Mouse (Mus musculus) layer of hippocampus, adult 8-10 months (tissue): ENCODE measurements at regions not wholly inside any gene's neighbourhood (a gene's known extent, or its start where the extent isn't known, plus 50 kb on each side); places are given as distances from the start of the nearest gene placed in this dataset.

ENCODE experiments used
- DNase-seq, 2 experiments: peaks; one replicate each; pipeline ENCODE4 v3.0.0; 2022; ENCODE audit warnings: low spot score in 2 of 2

- no peak for DNase-seq
Observed at GRCm38 (mm10) chr2:77358176-77358575, 77.8 kb upstream of the Sestd1 start.

DNA sequence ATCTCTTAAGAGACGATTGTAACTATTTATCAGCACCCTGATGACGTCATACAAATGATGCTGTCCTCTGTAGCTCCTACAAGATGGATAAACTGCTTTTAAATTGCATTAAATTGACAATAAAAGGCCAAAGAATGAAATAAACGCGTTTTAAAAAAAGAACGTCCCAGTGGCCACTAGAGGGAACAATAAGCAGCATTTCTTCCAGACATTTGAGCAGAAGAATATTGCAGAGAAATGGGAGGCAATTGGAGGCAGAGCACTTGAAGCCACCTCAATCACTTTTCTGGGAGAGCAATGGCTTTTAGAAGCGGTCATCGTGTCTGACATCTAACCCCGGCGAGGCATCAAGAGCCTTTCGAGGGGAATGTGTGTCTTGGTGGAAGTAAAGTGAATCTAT is 76.4 kb upstream of the Sestd1 start:
- no peak for DNase-seq

DNA sequence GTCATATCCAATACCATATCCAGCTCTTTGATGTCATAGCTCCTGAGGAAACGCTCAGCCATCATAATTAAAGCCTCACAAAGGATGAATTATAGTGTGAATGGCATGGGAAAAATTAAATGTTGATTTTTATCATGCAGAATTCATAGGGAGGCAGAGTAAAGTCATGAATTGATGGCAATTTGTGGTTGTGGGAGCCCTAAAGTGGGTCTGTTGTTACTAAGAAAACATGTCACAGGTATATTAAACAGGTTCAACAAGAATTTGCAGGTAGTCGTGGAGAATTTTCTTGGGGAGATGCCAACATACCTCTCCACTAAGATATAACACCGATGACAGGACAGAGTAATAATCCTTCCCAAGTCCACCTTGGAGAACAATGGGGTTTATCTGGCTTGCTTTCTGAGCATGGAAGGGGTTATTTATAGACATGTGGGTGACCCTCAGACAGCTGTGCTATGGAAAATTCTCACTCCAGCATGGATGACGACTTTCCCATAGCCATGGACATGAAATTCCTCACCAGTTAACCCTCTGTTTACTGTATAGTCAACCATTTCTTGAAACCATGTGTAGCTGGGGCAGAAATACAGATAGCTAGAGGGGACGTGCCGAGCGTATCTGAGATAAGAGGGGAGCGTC is 71.7 kb upstream of the Sestd1 start:
- DNase-seq: no peak

DNA sequence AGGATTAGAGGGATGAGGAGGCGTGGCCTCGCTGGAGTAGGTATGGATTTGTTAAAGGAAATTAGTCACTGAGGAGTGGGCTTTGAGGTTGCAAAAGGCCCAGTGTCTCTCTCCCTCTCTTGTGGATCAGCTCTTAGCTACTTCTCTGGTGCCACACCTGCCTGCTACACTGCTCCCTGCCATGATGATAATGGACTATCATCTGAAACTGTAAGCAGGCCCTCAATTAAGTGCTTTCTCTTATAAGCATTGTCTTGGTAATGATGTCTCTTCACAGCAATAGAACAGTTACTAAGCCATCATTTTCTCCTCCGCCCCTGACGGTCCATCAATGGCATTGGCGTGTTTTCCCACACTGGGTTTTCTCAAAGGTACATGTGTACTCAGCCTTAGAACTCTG is 66.6 kb upstream of the Sestd1 start:
- no peak for DNase-seq

DNA sequence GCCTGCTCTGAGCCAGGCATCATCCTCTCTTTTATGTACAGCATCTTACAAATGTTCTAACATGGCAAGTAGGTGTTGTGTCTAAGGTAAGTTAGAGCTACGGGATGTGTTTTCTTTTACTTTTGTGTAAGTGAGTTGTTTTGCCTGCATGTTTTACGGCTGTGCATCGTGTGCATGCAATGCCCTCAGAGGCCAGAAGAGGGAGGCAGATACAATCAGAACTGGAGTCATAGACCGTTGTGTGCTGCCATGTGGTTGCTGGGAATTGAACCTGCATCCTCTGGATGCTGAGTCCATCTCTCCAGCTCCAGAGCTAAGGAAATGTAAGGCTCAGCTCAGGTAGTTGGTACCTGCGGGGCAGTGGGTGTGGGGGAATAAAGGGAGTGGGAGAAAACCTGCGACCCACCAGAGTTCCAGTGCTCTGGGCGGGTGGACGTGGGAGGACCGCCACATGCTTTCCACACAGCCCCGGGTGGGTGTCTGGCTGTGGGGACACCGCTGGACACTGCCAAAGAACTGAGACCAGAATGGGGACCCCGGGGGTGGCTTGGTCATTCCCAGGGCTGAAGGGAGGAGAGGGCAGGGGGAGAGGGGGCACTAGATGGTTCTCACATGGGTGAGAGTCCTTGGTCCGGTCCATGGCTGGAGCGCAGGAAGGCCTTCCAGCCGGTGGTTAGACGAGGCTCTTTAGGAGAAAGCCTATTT is 63.5 kb upstream of the Sestd1 start:
- no peak for DNase-seq

GRCm38 (mm10) chr2:77342416-77342815 is 62.0 kb upstream of the Sestd1 start:
- no peak for DNase-seq

- DNase-seq: peak; percentile 89 to 98
Observed at GRCm38 (mm10) chr2:77341575-77342332, 61.4 kb upstream of the Sestd1 start.

DNA sequence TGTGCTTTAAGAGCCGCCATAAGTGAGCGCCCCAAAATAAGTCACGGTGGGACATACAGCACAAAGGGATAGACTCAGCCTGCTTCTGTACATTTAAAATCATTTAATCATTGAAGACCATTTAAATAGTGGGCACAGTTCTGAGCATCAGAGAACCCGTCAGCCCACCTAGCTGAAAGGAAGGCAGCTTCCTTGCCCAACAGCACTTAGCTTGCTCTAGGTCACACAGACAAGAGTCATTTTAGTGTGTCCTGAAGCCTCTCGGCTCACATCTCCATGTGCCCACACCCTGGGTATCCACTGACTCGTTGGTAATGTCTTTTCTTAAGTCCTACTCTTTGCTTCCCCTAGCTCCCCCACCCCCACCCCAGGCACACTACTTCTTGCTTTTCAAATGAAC is 59.7 kb upstream of the Sestd1 start:
- DNase-seq: no peak

DNA sequence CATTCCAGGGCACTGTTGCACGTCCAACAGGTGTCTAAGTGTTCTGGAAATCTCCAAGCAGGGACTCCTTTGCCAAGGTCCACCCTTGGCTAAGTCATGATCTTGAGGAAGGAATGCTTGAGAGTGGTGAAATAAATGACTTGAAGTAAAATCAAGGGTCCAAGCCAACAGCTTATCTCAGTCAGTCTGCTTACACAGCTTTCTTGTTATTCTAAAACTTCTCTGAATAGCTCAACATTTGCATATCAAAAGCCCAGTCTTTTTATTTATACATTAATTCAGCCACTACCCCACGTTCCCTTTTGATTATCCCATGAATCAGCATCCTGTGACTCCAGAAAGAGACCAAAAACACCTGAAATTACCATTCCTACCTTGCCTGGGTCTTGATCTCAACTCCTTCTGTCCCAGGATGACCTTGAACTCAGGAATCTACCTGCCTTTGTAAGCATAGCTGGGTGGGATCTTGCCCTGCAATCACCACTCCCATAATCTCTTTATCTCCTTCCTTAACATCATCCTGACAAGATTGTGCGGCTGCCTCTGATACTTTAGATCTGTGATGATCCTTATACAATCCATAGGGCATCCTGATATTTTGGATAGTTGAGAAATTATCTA is 57.5 kb upstream of the Sestd1 start:
- no peak for DNase-seq

DNA sequence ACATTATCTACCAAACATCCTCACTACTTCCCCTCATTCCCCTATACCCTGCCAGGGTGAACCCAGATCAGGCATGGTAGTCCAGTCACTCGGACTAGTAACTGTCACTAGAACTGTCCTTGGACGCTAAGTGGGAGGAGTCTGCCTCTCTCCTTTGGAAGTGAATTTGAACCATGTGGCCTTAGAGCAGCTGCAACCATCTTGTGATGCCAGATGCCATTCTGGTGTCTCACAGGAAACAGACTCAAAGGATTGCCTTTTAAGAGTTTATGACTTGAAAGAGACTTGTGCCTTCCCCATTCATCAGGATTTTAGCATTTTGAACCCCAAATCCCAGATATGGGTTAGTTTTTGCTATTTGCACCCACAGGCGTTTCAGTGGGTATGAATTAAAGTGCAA is 56.9 kb upstream of the Sestd1 start:
- DNase-seq: no peak

DNA sequence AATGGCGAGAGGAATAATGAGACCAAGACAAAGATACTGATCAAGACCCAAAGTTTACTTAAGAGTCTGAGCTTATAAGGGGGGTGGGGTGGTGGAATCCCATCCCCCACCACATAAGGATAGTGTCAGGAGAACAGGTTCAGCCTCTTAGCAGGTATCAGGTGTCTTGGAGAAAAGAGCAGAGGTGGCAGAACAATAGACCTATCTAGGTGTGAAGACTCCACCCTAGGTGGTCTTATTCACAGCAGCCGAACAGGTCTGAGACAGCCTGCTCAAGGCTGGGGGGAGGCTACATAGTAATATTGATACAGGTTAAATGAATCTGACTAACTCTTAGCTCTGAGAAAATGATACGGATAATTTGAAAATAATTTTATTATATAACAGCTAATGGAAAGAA is 56.4 kb upstream of the Sestd1 start:
- DNase-seq: no peak

DNA sequence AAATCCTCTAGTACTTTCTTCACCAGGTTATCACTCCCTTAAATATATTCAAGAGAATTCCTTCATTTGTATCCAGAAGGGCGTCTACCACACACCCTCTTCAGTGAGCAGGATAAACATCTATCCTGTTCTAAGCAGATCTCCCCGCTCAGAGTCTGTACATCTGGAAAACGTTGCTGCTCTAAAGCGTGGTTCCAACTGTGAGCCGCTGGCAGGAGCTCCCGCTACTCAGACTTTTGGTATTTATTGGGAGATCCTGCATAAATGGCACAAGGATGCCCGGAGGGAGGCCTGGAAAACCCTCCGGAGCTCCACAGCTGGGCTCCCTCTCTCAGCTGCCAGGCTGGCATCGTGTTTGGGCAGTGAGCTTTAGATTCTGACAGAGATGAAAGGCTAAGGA is 54.3 kb upstream of the Sestd1 start:
- no peak for DNase-seq

GRCm38 (mm10) chr2:77333394-77334079 is 53.1 kb upstream of the Sestd1 start:
- no peak for DNase-seq
